Mouse (Mus musculus): ENCODE measurements around the gene Gpr37l1. TPM values are rescaled to one million over a fixed set of nuclear protein-coding genes. Genes with fewer than 3 reads are reported as not detected.

Gpr37l1 gene
- polyA plus RNA-seq, 1 experiment from 2014 or later, result 2.7 TPM

DNA sequence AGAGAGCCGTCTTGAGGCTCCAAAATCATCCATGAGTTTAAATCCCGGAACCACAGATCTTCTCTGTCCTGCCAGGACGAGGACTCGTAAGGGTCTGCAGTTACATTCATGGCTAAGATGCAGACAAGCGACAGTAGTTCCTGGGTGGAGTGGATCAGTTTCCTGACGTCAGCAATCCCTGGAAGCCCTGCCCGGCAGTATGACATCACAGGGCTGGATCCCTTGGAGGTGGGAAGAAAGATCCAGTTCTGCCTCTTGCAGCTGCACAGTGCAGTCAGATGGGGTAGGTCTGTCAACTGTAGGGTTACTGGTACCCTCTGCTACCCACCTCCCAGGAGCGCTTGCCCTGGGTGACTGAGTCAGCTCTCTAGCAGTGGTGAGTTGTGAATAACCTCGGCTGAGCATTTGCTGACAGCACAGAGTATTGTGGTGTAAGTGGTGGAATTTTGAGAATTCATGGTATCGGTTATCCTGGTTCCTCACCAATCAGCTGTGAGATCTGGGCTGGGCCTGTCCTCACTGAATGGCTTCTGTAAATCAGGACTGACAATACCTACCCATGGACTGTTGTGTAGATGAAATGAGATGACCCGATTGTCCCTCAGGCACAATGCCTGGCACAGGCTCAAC is 16.6 kb upstream of the Gpr37l1 start:
- Histone ChIP-seq H3K36me3 (ENCODE audit: control insufficient read depth, insufficient read depth, low read length) (no peaks in the 10 kb centered on the region), H3K4me2 (ENCODE audit: low read length) (no peak overlapping the region), H3K27me3 (ENCODE audit: control insufficient read depth, insufficient read depth, low read depth, low read length) (no peaks in the 10 kb centered on the region), H3K4me3 (ENCODE audit: low read depth, low read length) (no peak overlapping the region), H3K27ac (ENCODE audit: low read length) (no peak overlapping the region), H3K9ac (ENCODE audit: low read depth, low read length) (no peak overlapping the region), H3K4me1 (ENCODE audit: control insufficient read depth, insufficient read depth, low read length) (peaks cover 7% of the 10 kb centered on the region; the same call in 1 of the 2 replicates), H3K9me3 (replicated peaks; ENCODE audit: control insufficient read depth, low read length, poor library complexity, severe bottlenecking) (no peaks in the 10 kb centered on the region)
- 77% methylated on average over 11 of the region's 11 CpGs for WGBS
- ATAC-seq, result no peak

DNA sequence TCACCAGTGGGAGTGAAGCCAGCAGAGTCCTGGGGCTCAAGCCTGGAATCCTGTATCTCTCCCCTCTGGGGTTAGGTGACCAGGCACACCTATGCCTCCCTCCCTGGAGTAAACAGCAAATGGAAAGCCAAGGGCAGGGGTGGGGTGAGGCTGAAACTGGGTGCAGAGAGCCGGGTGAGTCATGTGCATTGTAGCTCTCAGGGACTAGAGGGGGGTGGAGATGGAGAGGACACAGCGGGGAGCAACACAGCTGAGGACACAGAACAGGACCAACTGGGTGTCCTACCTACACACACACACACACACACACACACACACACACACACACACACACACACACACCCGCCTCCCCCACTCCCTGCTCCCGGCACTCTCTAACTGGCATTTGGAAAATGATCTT is 16.0 kb upstream of the Gpr37l1 start:
- Histone ChIP-seq H3K9ac (ENCODE audit: low read depth, low read length) (no peak overlapping the region), H3K27me3 (ENCODE audit: control insufficient read depth, insufficient read depth, low read depth, low read length) (no peaks in the 10 kb centered on the region), H3K4me3 (ENCODE audit: low read depth, low read length) (no peak overlapping the region), H3K4me1 (ENCODE audit: control insufficient read depth, insufficient read depth, low read length) (peaks cover 7% of the 10 kb centered on the region; the same call in 1 of the 2 replicates), H3K27ac (ENCODE audit: low read length) (no peak overlapping the region), H3K4me2 (ENCODE audit: low read length) (no peak overlapping the region), H3K9me3 (replicated peaks; ENCODE audit: control insufficient read depth, low read length, poor library complexity, severe bottlenecking) (no peaks in the 10 kb centered on the region), H3K36me3 (ENCODE audit: control insufficient read depth, insufficient read depth, low read length) (no peaks in the 10 kb centered on the region)
- 81% methylated on average over 4 of the region's 4 CpGs for whole genome bisulfite sequencing
- ATAC-seq, result no peak

- Histone ChIP-seq H3K36me3 (ENCODE audit: control insufficient read depth, insufficient read depth, low read length) (no peaks in the 10 kb centered on the region), H3K9me3 (replicated peaks; ENCODE audit: control insufficient read depth, low read length, poor library complexity, severe bottlenecking) (no peaks in the 10 kb centered on the region), H3K9ac (ENCODE audit: low read depth, low read length) (no peak overlapping the region), H3K4me2 (ENCODE audit: low read length) (no peak overlapping the region), H3K4me1 (ENCODE audit: control insufficient read depth, insufficient read depth, low read length) (peaks cover 7% of the 10 kb centered on the region; the same call in 1 of the 2 replicates), H3K27ac (ENCODE audit: low read length) (no peak overlapping the region), H3K27me3 (ENCODE audit: control insufficient read depth, insufficient read depth, low read depth, low read length) (no peaks in the 10 kb centered on the region), H3K4me3 (ENCODE audit: low read depth, low read length) (no peak overlapping the region)
- 74% methylated on average over 3 of the region's 3 CpGs for WGBS
- ATAC-seq, result no peak
These were observed 15.5 kb upstream of the Gpr37l1 start for GRCm38 (mm10) chr1:135182975-135183374.

GRCm38 (mm10) chr1:135181880-135182623 is 14.6 kb upstream of the Gpr37l1 start:
- no peak overlapping the region for H3K4me2 ChIP-seq (ENCODE audit: low read length)
- no peak overlapping the region for H3K4me3 ChIP-seq (ENCODE audit: low read depth, low read length)
- H3K27ac ChIP-seq (ENCODE audit: low read length), result no peak overlapping the region
- WGBS, result 79% methylated on average over 8 of the region's 8 CpGs
- H3K4me1 ChIP-seq (ENCODE audit: control insufficient read depth, insufficient read depth, low read length), result peaks cover 7% of the 10 kb centered on the region; the same call in 1 of the 2 replicates
- H3K9ac ChIP-seq (ENCODE audit: low read depth, low read length), result no peak overlapping the region
- no peaks in the 10 kb centered on the region for H3K36me3 ChIP-seq (ENCODE audit: control insufficient read depth, insufficient read depth, low read length)
- ATAC-seq, result no peak
- no peaks in the 10 kb centered on the region for H3K9me3 ChIP-seq (replicated peaks; ENCODE audit: control insufficient read depth, low read length, poor library complexity, severe bottlenecking)
- H3K27me3 ChIP-seq (ENCODE audit: control insufficient read depth, insufficient read depth, low read depth, low read length), result no peaks in the 10 kb centered on the region

DNA sequence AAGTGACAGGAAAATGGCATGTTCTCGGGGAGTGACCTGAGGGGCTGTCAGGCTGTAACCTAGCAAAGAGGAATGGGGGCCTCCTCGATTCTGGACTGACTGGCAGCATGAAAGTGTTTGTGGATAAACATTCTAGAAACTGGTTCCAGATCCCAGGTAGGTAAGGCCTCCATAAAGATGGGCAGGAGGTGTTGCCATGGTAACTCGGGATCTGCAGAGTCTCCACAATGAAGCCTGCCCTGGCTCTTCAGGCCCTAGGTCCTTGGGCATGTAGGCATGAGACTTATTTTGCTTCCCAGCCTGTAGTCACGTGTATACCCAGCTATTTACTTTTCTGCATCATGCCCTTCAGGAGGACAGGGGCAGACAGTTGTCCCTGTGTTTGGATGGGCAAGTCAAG is 13.8 kb upstream of the Gpr37l1 start:
- Histone ChIP-seq H3K9me3 (replicated peaks; ENCODE audit: control insufficient read depth, low read length, poor library complexity, severe bottlenecking) (no peaks in the 10 kb centered on the region), H3K36me3 (ENCODE audit: control insufficient read depth, insufficient read depth, low read length) (no peaks in the 10 kb centered on the region), H3K4me1 (ENCODE audit: control insufficient read depth, insufficient read depth, low read length) (peaks cover 2% of the 10 kb centered on the region; the same call in 1 of the 2 replicates), H3K27ac (ENCODE audit: low read length) (no peak overlapping the region), H3K4me3 (ENCODE audit: low read depth, low read length) (no peak overlapping the region), H3K9ac (ENCODE audit: low read depth, low read length) (no peak overlapping the region), H3K4me2 (ENCODE audit: low read length) (no peak overlapping the region), H3K27me3 (ENCODE audit: control insufficient read depth, insufficient read depth, low read depth, low read length) (no peaks in the 10 kb centered on the region)
- no peak for ATAC-seq
- 71% methylated on average over 4 of the region's 4 CpGs for WGBS

- H3K36me3 ChIP-seq (ENCODE audit: control insufficient read depth, insufficient read depth, low read length), result no peaks in the 10 kb centered on the region
- 90% methylated on average over 10 of the region's 10 CpGs for WGBS
- no peak overlapping the region for H3K27ac ChIP-seq (ENCODE audit: low read length)
- no peak for ATAC-seq
- H3K9ac ChIP-seq (ENCODE audit: low read depth, low read length), result no peak overlapping the region
- peaks cover 2% of the 10 kb centered on the region; the same call in 1 of the 2 replicates for H3K4me1 ChIP-seq (ENCODE audit: control insufficient read depth, insufficient read depth, low read length)
- no peak overlapping the region for H3K4me3 ChIP-seq (ENCODE audit: low read depth, low read length)
- no peak overlapping the region for H3K4me2 ChIP-seq (ENCODE audit: low read length)
- H3K27me3 ChIP-seq (ENCODE audit: control insufficient read depth, insufficient read depth, low read depth, low read length), result no peaks in the 10 kb centered on the region
- no peaks in the 10 kb centered on the region for H3K9me3 ChIP-seq (replicated peaks; ENCODE audit: control insufficient read depth, low read length, poor library complexity, severe bottlenecking)
These were observed 13.3 kb upstream of the Gpr37l1 start for GRCm38 (mm10) chr1:135180830-135181229.

DNA sequence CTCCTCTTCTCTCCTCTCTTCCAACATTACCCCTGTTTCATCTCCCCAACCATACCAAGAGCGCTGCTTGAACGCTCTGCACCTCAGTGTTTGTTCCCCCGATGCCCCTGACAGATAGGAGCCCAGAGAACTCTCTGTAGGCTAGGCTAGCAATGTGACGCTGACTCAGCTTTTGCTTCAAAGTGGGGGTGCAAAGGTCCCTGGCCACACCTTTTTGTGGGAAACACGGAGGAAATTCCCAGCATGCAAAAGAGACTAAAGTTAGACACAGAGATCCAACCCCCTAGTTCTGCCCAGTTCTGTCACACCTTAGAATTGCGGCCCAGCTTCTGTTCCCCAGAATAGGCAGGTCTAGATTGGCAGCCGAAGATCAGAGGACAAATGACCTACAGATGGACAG is 11.4 kb upstream of the Gpr37l1 start:
- Histone ChIP-seq H3K9me3 (replicated peaks; ENCODE audit: control insufficient read depth, low read length, poor library complexity, severe bottlenecking) (no peaks in the 10 kb centered on the region), H3K27me3 (ENCODE audit: control insufficient read depth, insufficient read depth, low read depth, low read length) (no peaks in the 10 kb centered on the region), H3K4me1 (ENCODE audit: control insufficient read depth, insufficient read depth, low read length) (peaks cover 2% of the 10 kb centered on the region; the same call in 1 of the 2 replicates), H3K27ac (ENCODE audit: low read length) (no peak overlapping the region), H3K4me2 (ENCODE audit: low read length) (no peak overlapping the region), H3K9ac (ENCODE audit: low read depth, low read length) (no peak overlapping the region), H3K36me3 (ENCODE audit: control insufficient read depth, insufficient read depth, low read length) (no peaks in the 10 kb centered on the region), H3K4me3 (ENCODE audit: low read depth, low read length) (no peak overlapping the region)
- WGBS, result 89% methylated on average over 7 of the region's 7 CpGs
- ATAC-seq, result no peak

DNA sequence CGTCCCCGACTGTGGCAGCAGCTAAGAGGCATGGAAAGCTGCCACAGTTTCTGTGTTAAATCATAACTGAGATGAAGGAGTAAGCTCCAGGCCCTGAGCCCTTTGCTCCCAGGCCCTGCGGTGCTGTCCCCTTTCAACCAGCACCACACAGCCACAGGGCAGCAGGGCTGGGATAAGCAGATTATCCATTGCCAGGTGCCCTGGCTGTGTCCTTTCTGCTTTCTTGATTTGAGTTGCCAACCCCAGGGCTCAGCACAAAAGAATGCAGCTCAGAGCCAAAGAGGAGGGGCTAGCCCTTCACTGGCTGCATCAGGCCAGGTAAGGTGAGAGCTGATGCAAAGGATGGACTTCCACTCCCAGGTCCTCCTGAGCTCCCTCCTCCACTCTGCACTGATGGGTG is 10.2 kb upstream of the Gpr37l1 start:
- H3K9ac ChIP-seq (ENCODE audit: low read depth, low read length), result no peak overlapping the region
- peaks cover 2% of the 10 kb centered on the region; the same call in 1 of the 2 replicates for H3K4me1 ChIP-seq (ENCODE audit: control insufficient read depth, insufficient read depth, low read length)
- no peak overlapping the region for H3K27ac ChIP-seq (ENCODE audit: low read length)
- WGBS, result 68% methylated on average over 3 of the region's 3 CpGs
- no peaks in the 10 kb centered on the region for H3K9me3 ChIP-seq (replicated peaks; ENCODE audit: control insufficient read depth, low read length, poor library complexity, severe bottlenecking)
- H3K27me3 ChIP-seq (ENCODE audit: control insufficient read depth, insufficient read depth, low read depth, low read length), result no peaks in the 10 kb centered on the region
- H3K36me3 ChIP-seq (ENCODE audit: control insufficient read depth, insufficient read depth, low read length), result no peaks in the 10 kb centered on the region
- H3K4me2 ChIP-seq (ENCODE audit: low read length), result no peak overlapping the region
- H3K4me3 ChIP-seq (ENCODE audit: low read depth, low read length), result no peak overlapping the region
- ATAC-seq, result no peak

DNA sequence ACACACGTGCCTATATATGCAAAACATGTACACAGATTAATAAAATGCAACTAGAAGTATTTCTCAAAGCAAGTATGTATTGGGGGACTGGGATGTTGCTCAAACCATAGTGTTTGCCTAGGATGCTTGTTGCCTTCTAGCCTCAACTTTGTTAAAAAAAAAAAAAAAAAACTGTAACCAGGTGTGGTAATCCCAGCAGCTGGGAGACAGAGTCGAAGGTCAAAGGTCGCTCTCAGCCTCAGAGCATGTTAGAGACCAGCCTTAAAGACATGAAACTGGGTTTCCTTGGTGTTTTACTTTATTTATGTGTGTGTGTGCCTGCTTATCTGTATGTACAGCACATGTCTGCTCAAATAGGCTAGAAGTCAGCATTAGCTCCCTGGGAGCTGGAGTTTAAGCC is 7.7 kb upstream of the Gpr37l1 start:
- H3K9ac ChIP-seq (ENCODE audit: low read depth, low read length), result no peak overlapping the region
- no peak for ATAC-seq
- H3K27ac ChIP-seq (ENCODE audit: low read length), result no peak overlapping the region
- no peak overlapping the region for H3K4me3 ChIP-seq (ENCODE audit: low read depth, low read length)
- no peak overlapping the region for H3K4me2 ChIP-seq (ENCODE audit: low read length)
- WGBS, result 82% methylated on average over 3 of the region's 3 CpGs
- H3K4me1 ChIP-seq (ENCODE audit: control insufficient read depth, insufficient read depth, low read length), result no peaks in the 10 kb centered on the region
- no peaks in the 10 kb centered on the region for H3K9me3 ChIP-seq (replicated peaks; ENCODE audit: control insufficient read depth, low read length, poor library complexity, severe bottlenecking)
- H3K36me3 ChIP-seq (ENCODE audit: control insufficient read depth, insufficient read depth, low read length), result no peaks in the 10 kb centered on the region
- H3K27me3 ChIP-seq (ENCODE audit: control insufficient read depth, insufficient read depth, low read depth, low read length), result no peaks in the 10 kb centered on the region
